Mouse (Mus musculus): Measurements from ENCODE around the gene Krtap7-1. TPM values are rescaled to one million over a fixed set of nuclear protein-coding genes. Genes with fewer than 3 reads are reported as not detected.

The Krtap7-1 gene
- polyA plus RNA-seq, 1 experiment: not detected

- H3K4me3 ChIP-seq (ENCODE audit: extremely low read depth, insufficient read depth, insufficient read length): no peak overlapping the region
- no peak for DNase-seq (ENCODE audit: low read depth in 1 of 2, low spot score in 2 of 2)
- no peak overlapping the region for H3K27ac ChIP-seq (ENCODE audit: insufficient read depth, low read length)
- H3K36me3 ChIP-seq (ENCODE audit: control insufficient read depth, insufficient read depth, low read length): no peaks in the 10 kb centered on the region
- H3K27me3 ChIP-seq (ENCODE audit: control insufficient read depth, insufficient read depth, low read length): no peaks in the 10 kb centered on the region
- WGBS: 85% methylated on average over 5 of the region's 5 CpGs
- H3K4me1 ChIP-seq (ENCODE audit: control insufficient read depth, insufficient read depth, insufficient read length): no peaks in the 10 kb centered on the region
- TF ChIP-seq POLR2A (IDR thresholded peaks at IDR 0.05; ENCODE audit: low read depth, low read length): no peak
- TF ChIP-seq CTCF (IDR thresholded peaks at IDR 0.05; ENCODE audit: extremely low read depth, insufficient read depth, insufficient read length, insufficient replicate concordance): no peak
These were observed 11.1 kb downstream of the Krtap7-1 start for GRCm38 (mm10) chr16:89497002-89497401.

GRCm38 (mm10) chr16:89495394-89496153, 12.5 kb downstream of the Krtap7-1 start:
- TF ChIP-seq CTCF (IDR thresholded peaks at IDR 0.05; ENCODE audit: extremely low read depth, insufficient read depth, insufficient read length, insufficient replicate concordance) (no peak), POLR2A (IDR thresholded peaks at IDR 0.05; ENCODE audit: low read depth, low read length) (no peak)

GRCm38 (mm10) chr16:89487852-89488251, 20.3 kb downstream of the Krtap7-1 start, which contains the start of gene Krtap8-1:
Gene Krtap8-1, minus strand, starts transcription at chr16:89487952.
- TF ChIP-seq POLR2A (IDR thresholded peaks at IDR 0.05; ENCODE audit: low read depth, low read length) (no peak), CTCF (IDR thresholded peaks at IDR 0.05; ENCODE audit: extremely low read depth, insufficient read depth, insufficient read length, insufficient replicate concordance) (no peak)
- Histone ChIP-seq H3K27ac (ENCODE audit: insufficient read depth, low read length) (no peak within 1 kb of the TSS), H3K27me3 (ENCODE audit: control insufficient read depth, insufficient read depth, low read length) (no peaks in the 10 kb centered on the region), H3K4me3 (ENCODE audit: extremely low read depth, insufficient read depth, insufficient read length) (no peak within 1 kb of the TSS), H3K4me1 (ENCODE audit: control insufficient read depth, insufficient read depth, insufficient read length) (no peaks in the 10 kb centered on the region), H3K36me3 (ENCODE audit: control insufficient read depth, insufficient read depth, low read length) (no peaks in the 10 kb centered on the region)
- WGBS: 84% methylated on average over 7 of the region's 7 CpGs
- DNase-seq (ENCODE audit: low read depth in 1 of 2, low spot score in 2 of 2): no peak

More at GRCm38 (mm10) chr16:89495394-89496153, 12.5 kb downstream of the Krtap7-1 start:
- H3K27ac ChIP-seq (ENCODE audit: insufficient read depth, low read length): no peak overlapping the region
- 86% methylated on average over 7 of the region's 7 CpGs for WGBS
- no peaks in the 10 kb centered on the region for H3K4me1 ChIP-seq (ENCODE audit: control insufficient read depth, insufficient read depth, insufficient read length)
- H3K27me3 ChIP-seq (ENCODE audit: control insufficient read depth, insufficient read depth, low read length): no peaks in the 10 kb centered on the region
- no peak overlapping the region for H3K4me3 ChIP-seq (ENCODE audit: extremely low read depth, insufficient read depth, insufficient read length)
- DNase-seq (ENCODE audit: low read depth in 1 of 2, low spot score in 2 of 2): no peak
- no peaks in the 10 kb centered on the region for H3K36me3 ChIP-seq (ENCODE audit: control insufficient read depth, insufficient read depth, low read length)

- WGBS: 87% methylated on average over 12 of the region's 12 CpGs
- Histone ChIP-seq H3K4me3 (ENCODE audit: extremely low read depth, insufficient read depth, insufficient read length) (no peak overlapping the region), H3K36me3 (ENCODE audit: control insufficient read depth, insufficient read depth, low read length) (no peaks in the 10 kb centered on the region), H3K27ac (ENCODE audit: insufficient read depth, low read length) (no peak overlapping the region), H3K4me1 (ENCODE audit: control insufficient read depth, insufficient read depth, insufficient read length) (no peaks in the 10 kb centered on the region), H3K27me3 (ENCODE audit: control insufficient read depth, insufficient read depth, low read length) (no peaks in the 10 kb centered on the region)
- TF ChIP-seq CTCF (IDR thresholded peaks at IDR 0.05; ENCODE audit: extremely low read depth, insufficient read depth, insufficient read length, insufficient replicate concordance) (no peak), POLR2A (IDR thresholded peaks at IDR 0.05; ENCODE audit: low read depth, low read length) (no peak)
- no peak for DNase-seq (ENCODE audit: low read depth in 1 of 2, low spot score in 2 of 2)
These were observed 30.3 kb downstream of the Krtap7-1 start for GRCm38 (mm10) chr16:89477679-89478314.

- H3K4me3 ChIP-seq (ENCODE audit: extremely low read depth, insufficient read depth, insufficient read length): no peak overlapping the region
- H3K27ac ChIP-seq (ENCODE audit: insufficient read depth, low read length): no peak overlapping the region
- H3K27me3 ChIP-seq (ENCODE audit: control insufficient read depth, insufficient read depth, low read length): no peaks in the 10 kb centered on the region
- 90% methylated on average over 5 of the region's 5 CpGs for WGBS
- no peaks in the 10 kb centered on the region for H3K36me3 ChIP-seq (ENCODE audit: control insufficient read depth, insufficient read depth, low read length)
- H3K4me1 ChIP-seq (ENCODE audit: control insufficient read depth, insufficient read depth, insufficient read length): no peaks in the 10 kb centered on the region
- DNase-seq (ENCODE audit: low read depth in 1 of 2, low spot score in 2 of 2): no peak
- TF ChIP-seq CTCF (IDR thresholded peaks at IDR 0.05; ENCODE audit: extremely low read depth, insufficient read depth, insufficient read length, insufficient replicate concordance): no peak
- TF ChIP-seq POLR2A (IDR thresholded peaks at IDR 0.05; ENCODE audit: low read depth, low read length): no peak
These were observed 46.9 kb downstream of the Krtap7-1 start for GRCm38 (mm10) chr16:89461189-89461588.

Other genes with a start within 250 kb of the Krtap7-1 start
- not detected in 2 replicates for gene Krtap21-1, start 104.5 kb downstream of the Krtap7-1 start, polyA plus RNA-seq (2012; rRNA removed)
- gene Krtap6-2, start 88.2 kb downstream of the Krtap7-1 start, polyA plus RNA-seq (2012; rRNA removed): not detected in 2 replicates
- gene Krtap8-1, start 20.4 kb downstream of the Krtap7-1 start, polyA plus RNA-seq (2012; rRNA removed): not detected in 2 replicates
- gene Krtap11-1, start 62.9 kb upstream of the Krtap7-1 start, polyA plus RNA-seq (2012; rRNA removed): not detected in 2 replicates